Mouse (Mus musculus) retina, adult 2 months (tissue): Measurements from ENCODE around the gene Tspan11.

ENCODE experiments used
- DNase-seq: peaks from one replicate; pipeline ENCODE4 v3.0.0-alpha.2; 2012; ENCODE audit warnings: low read depth, low spot score

Gene Tspan11

DNA sequence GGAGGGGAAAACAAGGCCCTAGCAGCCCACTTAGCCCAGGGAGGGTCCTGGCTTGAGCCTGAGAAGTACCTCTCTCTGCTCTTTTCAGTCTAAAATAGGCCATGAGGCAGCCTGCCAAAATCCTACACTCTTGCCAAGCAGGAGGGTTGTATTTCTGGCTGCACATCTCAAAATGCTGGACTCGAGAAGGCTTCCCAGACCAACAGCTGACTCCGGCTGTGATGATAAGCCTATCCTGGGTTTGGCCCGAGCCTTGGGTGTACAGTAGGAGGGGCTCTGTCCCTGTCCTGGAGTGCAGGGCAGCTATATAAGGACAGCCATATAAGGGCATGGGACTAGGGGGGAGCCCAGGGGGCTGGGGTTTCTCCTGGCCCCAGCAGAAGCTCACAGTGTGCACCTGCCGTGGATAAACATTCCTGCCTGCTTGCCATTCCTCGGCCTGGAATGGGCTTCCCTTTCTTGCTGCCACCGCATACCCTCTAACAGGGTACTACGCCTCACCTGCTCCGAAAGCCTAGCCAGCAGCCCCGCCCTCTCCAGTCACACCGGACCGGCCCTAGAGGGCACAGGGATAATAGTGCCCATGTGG lies 102.3 kb downstream of the Tspan11 start:
- no peak for DNase-seq

DNA sequence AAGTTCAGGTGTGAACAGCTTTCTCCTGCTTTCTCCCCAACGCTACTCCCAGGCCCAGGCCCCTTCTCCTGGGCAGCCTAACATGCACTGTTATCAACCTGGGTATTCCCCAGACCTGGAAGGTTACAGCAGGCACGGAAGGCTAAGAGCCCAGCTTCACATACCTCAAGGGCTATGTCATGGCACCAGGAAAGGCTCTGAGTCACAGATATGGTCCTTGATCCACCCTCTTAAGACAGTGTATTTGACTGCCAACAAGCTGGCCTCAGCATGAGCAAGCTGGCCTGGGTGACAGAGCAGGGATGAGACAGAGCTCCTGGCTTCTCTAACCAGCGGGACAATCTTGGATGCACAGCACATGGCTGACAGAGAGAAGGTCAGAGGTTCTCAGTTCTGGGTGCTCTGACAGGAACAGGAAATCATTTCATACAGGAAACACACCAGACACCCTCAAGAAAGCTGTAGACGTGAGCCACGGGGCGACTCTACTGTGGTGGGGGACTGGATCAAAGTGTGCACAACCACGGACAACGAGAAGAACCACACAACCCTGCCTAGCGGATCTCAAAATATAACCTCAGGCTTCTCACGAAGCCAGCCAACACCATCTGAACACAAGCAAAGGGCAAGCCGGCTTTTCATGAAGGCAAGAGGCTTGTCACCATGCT lies 104.3 kb downstream of the Tspan11 start:
- DNase-seq, result no peak

DNA sequence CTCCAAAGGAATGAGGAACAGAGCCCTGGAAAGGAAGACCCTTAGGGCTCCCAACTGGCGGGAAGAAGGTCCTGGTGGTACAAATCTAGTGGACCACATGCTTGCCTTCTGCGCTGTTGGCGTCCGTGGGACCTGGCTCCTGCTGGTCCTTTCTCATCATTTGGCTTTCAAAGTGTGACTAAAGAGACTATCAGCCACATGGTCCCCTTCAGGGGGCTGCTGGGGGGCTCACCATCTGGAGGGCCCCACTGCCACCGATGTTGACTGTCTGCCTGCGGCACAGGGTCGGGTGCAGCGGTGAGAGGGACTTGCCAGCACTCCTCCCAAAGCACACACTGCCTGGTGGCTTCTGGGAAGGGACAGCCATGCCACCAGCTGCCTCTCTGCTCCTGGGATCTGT lies 105.6 kb downstream of the Tspan11 start:
- no peak for DNase-seq

DNA sequence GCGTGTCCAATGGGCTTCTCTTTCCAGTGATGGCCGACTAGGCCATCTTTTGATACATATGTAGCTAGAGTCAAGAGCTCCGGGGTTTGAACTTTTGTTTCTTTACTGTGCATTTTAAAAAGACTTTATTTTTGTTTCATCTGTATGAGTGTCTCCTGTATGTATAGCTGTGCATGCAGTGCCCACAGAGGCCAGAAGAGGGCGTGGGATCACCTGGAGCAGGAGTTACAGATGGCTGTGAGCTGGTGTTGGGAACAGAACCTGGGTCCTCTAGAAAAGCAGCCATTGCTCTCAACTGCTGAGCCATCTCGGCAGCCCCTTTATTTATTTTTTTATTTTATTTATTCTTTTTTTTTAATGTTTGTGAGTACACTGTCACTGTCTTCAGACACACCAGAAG lies 109.5 kb downstream of the Tspan11 start:
- no peak for DNase-seq

DNA sequence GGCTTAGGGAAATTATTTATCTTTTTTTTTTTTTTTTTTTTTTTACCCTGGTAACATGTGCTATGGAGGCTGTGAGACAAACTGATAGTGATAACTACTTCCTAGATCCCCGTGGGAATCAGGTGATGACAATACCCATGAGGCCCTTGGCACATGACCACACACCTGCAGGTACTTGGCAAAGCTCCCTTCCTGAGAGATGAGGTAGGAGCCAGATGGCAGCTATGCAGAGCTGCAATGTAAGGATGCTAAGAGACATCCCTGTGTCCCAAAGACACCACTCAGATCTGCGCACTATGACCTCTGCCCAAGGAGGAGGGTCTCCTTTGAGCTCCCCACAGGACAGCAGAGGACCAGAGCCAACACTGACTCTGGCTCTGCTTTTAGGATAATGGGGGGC lies 111.7 kb downstream of the Tspan11 start:
- no peak for DNase-seq

DNA sequence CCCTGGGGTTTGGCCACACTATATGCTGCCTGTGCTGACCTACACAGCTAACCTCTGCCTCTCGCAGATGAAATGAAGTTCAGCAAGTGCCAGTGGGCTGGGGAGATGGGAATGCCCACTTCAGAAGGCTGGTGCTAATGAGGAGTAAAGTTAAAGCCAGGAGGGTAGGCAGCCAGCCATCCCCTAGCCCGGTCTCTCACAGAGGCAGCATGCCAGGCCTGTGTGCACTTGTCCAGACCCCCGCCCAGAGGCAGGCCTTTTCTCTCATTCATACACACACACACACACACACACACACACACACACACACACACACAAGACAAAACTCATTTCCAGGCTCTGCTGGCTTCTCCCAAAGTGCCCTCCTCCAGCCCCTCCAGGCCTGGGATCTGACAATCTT lies 113.4 kb downstream of the Tspan11 start:
- DNase-seq, result no peak

DNA sequence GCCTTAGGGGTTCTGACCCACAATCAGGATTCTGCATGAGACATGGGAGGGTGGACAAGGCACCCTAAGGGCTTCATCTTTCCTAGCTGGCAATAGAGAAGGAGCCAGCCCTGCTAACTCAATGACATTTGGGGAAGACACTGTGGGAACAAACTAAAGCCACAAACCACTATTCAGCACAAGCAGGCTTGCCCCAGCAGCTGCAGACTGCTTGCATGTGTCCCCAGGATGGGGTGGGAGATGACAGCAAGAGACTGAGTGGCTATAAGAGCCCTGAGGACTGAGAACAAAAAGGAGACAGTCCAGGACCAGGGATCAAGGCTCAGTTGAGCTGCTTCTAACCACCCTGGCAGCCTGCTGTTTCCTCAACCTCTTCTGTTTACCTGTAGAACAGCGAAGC lies 114.2 kb downstream of the Tspan11 start:
- DNase-seq, result no peak

DNA sequence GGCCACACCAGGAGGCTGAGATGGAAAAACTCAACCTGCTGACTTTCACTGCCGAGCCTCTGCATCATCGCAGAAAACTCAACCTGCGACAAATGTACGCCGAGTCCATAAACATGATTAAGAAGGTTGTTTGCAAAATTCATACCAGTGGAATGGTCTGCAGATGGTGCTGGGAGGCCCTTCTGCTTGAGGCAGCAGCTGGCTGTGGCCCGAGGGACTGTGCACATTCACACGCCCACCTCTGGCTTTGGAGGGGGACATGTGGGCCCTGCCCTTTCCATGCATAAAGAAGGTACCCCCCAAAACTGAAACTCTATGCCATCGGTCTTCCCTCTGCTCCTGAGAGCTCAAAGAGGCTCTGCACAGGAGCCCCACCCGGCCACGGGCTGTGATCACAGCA lies 114.7 kb downstream of the Tspan11 start:
- DNase-seq, result no peak

DNA sequence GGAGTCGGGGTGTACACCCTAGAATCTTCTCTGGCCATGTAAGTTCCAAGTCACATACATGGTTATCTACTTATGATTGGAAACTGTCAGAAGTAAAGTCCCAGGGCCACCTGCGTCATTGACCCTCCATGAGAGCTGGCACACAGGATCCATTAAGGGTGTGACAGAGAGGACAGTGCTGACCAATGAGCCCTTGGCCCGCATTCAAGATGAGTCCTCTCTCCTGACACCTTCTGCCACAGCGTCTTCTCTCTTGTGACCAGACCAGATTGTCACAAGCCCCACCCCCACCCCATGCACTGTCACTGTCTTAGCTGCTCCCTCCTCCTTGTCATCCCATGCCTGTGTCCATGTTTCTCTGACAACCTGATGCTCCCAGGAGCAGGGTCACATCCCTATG lies 115.3 kb downstream of the Tspan11 start:
- no peak for DNase-seq

DNA sequence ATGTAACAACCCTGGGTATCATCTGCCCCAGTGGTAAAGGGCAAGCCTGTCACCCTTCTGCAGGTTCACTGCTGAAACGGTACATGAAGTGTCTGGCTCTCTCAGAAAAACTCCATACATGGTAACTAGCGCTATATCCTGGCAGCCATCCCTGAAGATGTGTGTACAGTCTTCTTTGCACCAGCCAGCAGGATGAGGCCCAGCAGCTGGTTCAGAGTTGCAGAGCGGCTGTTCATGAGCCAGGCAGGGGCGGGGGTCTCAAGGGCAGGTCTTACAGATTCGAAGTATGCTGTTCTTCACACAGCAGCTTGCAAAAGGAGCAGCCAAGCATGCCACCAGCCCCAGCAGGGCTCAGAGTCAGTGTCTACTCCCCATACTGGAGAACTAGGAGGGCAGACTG lies 116.2 kb downstream of the Tspan11 start:
- no peak for DNase-seq
